Mouse (Mus musculus): ENCODE measurements around the gene Cdca4. TPM values are rescaled to one million over a fixed set of nuclear protein-coding genes. Genes with fewer than 3 reads are reported as not detected.

Cdca4 gene
- polyA plus RNA-seq, 1 experiment from 2014 or later: 206 TPM

DNA sequence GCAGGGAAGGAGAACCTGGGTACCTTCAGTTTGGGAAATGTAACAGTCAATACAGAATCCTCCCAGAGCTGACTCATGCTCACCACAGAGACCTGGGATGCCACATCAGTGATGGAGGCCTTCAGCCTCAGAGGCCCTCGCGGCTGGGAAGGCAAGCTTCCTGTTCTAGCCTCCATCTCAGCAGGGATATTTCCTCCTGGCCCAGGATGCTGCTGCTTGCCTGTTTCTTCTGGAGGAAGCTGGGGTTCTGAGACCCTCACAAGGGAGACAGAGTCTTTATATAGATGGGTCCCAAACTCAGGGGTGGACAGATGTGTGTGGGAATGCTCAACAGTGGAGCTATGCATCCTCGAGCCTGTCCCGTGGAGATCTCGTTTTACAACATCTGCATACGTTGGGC is 55.2 kb downstream of the Cdca4 start:
- no peaks in the 10 kb centered on the region for H3K27me3 ChIP-seq (ENCODE audit: low read depth, poor library complexity, severe bottlenecking)
- no peak overlapping the region for H3K27ac ChIP-seq
- 0 out of 2 replicates have a peak, but pooled peaks cover 3% of the 10 kb centered on the region for H3K4me1 ChIP-seq
- H3K9me3 ChIP-seq (replicated peaks): no peaks in the 10 kb centered on the region
- DNase-seq (ENCODE audit: low spot score): no peak
- WGBS: 84% methylated on average over 6 of the region's 6 CpGs
- H3K36me3 ChIP-seq: no peaks in the 10 kb centered on the region
- H3K4me3 ChIP-seq: no peak overlapping the region

DNA sequence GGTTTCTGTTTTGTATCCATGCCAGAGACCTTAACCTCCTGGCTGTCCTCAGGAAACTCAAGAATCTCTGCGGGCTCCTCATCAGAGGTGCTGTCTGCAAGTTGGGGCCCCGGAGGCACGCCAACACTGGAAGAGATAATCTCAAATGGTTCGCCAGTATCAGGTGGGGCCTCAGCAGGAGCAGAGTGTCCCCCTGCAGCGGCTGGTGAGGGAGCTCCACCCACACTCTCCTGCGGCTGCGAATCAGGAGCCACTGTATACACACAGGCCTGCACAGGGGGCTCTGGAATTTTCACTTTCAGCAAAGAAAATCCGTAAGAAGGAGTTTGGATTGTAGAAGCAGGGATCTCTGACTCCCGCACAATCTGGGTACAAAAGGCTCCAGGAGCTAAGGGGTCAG is 55.9 kb downstream of the Cdca4 start:
- Histone ChIP-seq H3K27ac (no peak overlapping the region), H3K4me3 (no peak overlapping the region), H3K9me3 (replicated peaks) (no peaks in the 10 kb centered on the region), H3K27me3 (ENCODE audit: low read depth, poor library complexity, severe bottlenecking) (no peaks in the 10 kb centered on the region), H3K4me1 (0 out of 2 replicates have a peak, but pooled peaks cover 3% of the 10 kb centered on the region), H3K36me3 (no peaks in the 10 kb centered on the region)
- no peak for DNase-seq (ENCODE audit: low spot score)
- 49% methylated on average over 9 of the region's 9 CpGs for WGBS

DNA sequence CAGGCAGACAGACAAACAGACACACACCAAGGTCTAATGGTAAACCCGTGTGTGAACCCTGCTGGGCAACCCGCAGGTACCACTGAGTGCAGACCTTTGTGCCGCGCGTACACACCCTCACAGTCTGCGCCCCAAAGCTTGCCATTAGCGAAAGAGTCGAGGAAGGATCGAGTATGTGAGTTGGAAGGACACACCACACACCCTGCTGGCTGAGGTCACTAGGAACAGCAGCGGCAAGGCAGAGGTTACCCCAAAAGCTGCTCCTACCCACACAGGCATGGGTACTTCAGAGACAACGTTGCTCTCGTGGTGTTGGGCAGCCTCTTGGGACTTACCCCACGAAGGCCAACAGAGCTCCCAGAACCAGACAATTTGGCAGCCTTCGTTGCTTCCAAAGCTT is 56.9 kb downstream of the Cdca4 start:
- H3K4me3 ChIP-seq: no peak overlapping the region
- 0 out of 2 replicates have a peak, but pooled peaks cover 3% of the 10 kb centered on the region for H3K4me1 ChIP-seq
- DNase-seq (ENCODE audit: low spot score): no peak
- no peaks in the 10 kb centered on the region for H3K36me3 ChIP-seq
- no peaks in the 10 kb centered on the region for H3K27me3 ChIP-seq (ENCODE audit: low read depth, poor library complexity, severe bottlenecking)
- H3K27ac ChIP-seq: no peak overlapping the region
- no peaks in the 10 kb centered on the region for H3K9me3 ChIP-seq (replicated peaks)
- WGBS: 92% methylated on average over 14 of the region's 14 CpGs

DNA sequence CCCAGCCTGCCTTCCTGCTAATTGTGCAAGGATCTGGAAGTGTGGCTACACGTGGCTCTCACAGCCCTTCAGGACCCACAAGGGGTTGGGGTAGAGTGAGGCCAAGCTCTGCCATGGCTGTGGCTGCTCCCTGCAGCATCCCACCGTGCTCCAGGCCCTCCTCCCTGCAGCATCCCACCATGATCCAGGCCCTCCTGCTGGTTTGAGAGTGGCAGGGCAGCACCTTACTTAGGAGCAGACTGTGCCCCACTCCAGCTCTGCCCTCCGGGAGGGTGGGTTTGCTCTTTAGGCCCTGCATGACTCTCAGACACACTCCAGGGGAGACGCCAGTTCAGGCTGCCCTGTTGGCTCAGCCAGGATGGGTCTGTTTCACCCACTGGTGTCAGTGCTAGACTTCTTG is 58.8 kb downstream of the Cdca4 start:
- H3K4me1 ChIP-seq: 0 out of 2 replicates have a peak, but pooled peaks cover 3% of the 10 kb centered on the region
- no peaks in the 10 kb centered on the region for H3K27me3 ChIP-seq (ENCODE audit: low read depth, poor library complexity, severe bottlenecking)
- WGBS: 82% methylated on average over 4 of the region's 4 CpGs
- no peak overlapping the region for H3K4me3 ChIP-seq
- no peaks in the 10 kb centered on the region for H3K9me3 ChIP-seq (replicated peaks)
- no peaks in the 10 kb centered on the region for H3K36me3 ChIP-seq
- no peak overlapping the region for H3K27ac ChIP-seq
- no peak for DNase-seq (ENCODE audit: low spot score)

Other genes starting within 250 kb of the Cdca4 start
- 1.3 and 1.6 TPM in 2 replicates for gene Inf2, start 240.6 kb downstream of the Cdca4 start, polyA plus RNA-seq (2016; fragmentation: Nextera tagmentation; extraction: Ambion mirVana)
- gene Adssl1, start 209.4 kb downstream of the Cdca4 start, polyA plus RNA-seq (2016; fragmentation: Nextera tagmentation; extraction: Ambion mirVana): 1.9 and 3.0 TPM in 2 replicates
- gene Siva1, start 184.7 kb downstream of the Cdca4 start, polyA plus RNA-seq (2016; fragmentation: Nextera tagmentation; extraction: Ambion mirVana): 359 and 361 TPM in 2 replicates
- 59.3 and 82.8 TPM in 2 replicates for gene Akt1, start 154.5 kb downstream of the Cdca4 start, polyA plus RNA-seq (2016; fragmentation: Nextera tagmentation; extraction: Ambion mirVana)
- gene Zbtb42, start 150.6 kb downstream of the Cdca4 start, polyA plus RNA-seq (2016; fragmentation: Nextera tagmentation; extraction: Ambion mirVana): 1.4 and 2.7 TPM in 2 replicates
- 6.7 and 12.3 TPM in 2 replicates for gene Cep170b, start 109.0 kb downstream of the Cdca4 start, polyA plus RNA-seq (2016; fragmentation: Nextera tagmentation; extraction: Ambion mirVana)
- 2.1 and 3.5 TPM in 2 replicates for gene Pld4, start 68.8 kb downstream of the Cdca4 start, polyA plus RNA-seq (2016; fragmentation: Nextera tagmentation; extraction: Ambion mirVana)
- 0.15 and 0.18 TPM in 2 replicates for gene Ahnak2, start 26.8 kb downstream of the Cdca4 start, polyA plus RNA-seq (2016; fragmentation: Nextera tagmentation; extraction: Ambion mirVana)
- gene Clba1, start 20.5 kb downstream of the Cdca4 start, polyA plus RNA-seq (2016; fragmentation: Nextera tagmentation; extraction: Ambion mirVana): 7.9 and 8.4 TPM in 2 replicates
- 0.11 TPM in 1 of 2 replicates, not detected in the other for gene Gpr132, start 38.8 kb upstream of the Cdca4 start, polyA plus RNA-seq (2016; fragmentation: Nextera tagmentation; extraction: Ambion mirVana)
- gene Jag2, start 100.4 kb upstream of the Cdca4 start, polyA plus RNA-seq (2016; fragmentation: Nextera tagmentation; extraction: Ambion mirVana): 3.5 and 4.5 TPM in 2 replicates
- gene Nudt14, start 112.7 kb upstream of the Cdca4 start, polyA plus RNA-seq (2016; fragmentation: Nextera tagmentation; extraction: Ambion mirVana): 76.7 and 79.7 TPM in 2 replicates
- 25.6 and 27.9 TPM in 2 replicates for gene Btbd6, start 147.1 kb upstream of the Cdca4 start, polyA plus RNA-seq (2016; fragmentation: Nextera tagmentation; extraction: Ambion mirVana)
- gene Brf1, start 171.3 kb upstream of the Cdca4 start, polyA plus RNA-seq (2016; fragmentation: Nextera tagmentation; extraction: Ambion mirVana): 53.5 and 65.9 TPM in 2 replicates
- 11.7 and 11.8 TPM in 2 replicates for gene Pacs2, start 185.1 kb upstream of the Cdca4 start, polyA plus RNA-seq (2016; fragmentation: Nextera tagmentation; extraction: Ambion mirVana)
- 0.18 and 0.21 TPM in 2 replicates for gene Tex22, start 245.1 kb upstream of the Cdca4 start, polyA plus RNA-seq (2016; fragmentation: Nextera tagmentation; extraction: Ambion mirVana)